Mouse (Mus musculus): ENCODE results near the gene Pilrb2. TPM values are rescaled to one million over a fixed set of nuclear protein-coding genes. Genes with fewer than 3 reads are reported as not detected.
"Not testable (repeated sequence)": the region's sequence is repeated elsewhere in the genome, so short reads cannot be mapped to it uniquely, and the experiment has no call there.

Pilrb2 gene
- 28.8 and 47.8 TPM in 2 replicates for polyA plus RNA-seq (2012; rRNA removed)

DNA sequence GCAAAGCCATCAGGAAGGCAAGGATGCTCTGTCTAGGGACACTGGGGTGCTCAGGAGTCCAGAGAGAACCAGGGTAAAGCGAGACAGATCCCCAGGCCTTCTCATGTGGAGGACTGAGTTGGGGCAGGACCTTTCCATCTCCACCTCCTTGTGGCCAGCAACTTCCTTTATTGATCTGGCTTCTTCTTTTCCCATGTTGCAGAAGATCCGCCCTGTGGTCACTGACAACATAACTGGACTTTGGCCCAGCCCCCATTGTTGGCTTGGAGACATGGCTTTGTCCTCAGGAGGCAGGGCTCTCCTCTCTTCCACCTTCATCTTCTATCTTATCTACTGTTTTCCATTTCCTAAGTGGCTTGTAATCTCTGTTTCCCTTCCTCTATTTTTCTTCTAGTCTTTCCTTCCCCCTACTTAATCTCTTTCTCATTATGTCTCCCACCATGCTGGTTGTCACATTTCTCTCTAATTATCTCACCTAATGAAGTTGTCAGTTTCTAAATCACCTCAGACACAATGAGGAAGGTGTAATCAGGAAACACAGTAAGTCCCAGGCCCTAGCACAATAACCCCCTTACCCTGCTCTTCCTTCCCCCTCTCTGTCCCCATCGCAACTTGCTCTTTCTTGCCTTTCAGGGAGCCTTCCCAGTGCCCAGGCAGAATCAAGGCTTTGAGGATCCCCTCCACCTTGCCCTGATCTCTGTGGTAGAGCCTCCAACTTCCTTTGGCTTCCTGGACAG lies at the start of gene Pilrb2:
Gene Pilrb2, minus strand, starts transcription at position 172 of the 737 bp plus-strand sequence.
- Histone ChIP-seq H3K27ac (ENCODE audit: insufficient read depth, low read length) (peak within 1 kb of the TSS; percentile 1), H3K4me3 (ENCODE audit: extremely low read depth, insufficient read depth, insufficient read length) (0 out of 2 replicates have a peak within 1 kb of the TSS, but pooled peaks have one; percentile 10)
- not testable (repeated sequence) for DNase-seq (ENCODE audit: low read depth in 1 of 2, low spot score in 2 of 2); H3K27me3 ChIP-seq (ENCODE audit: control insufficient read depth, insufficient read depth, low read length); H3K4me1 ChIP-seq (ENCODE audit: control insufficient read depth, insufficient read depth, insufficient read length); H3K36me3 ChIP-seq (ENCODE audit: control insufficient read depth, insufficient read depth, low read length)
- WGBS: 66% methylated on average over 3 of the region's 3 CpGs

DNA sequence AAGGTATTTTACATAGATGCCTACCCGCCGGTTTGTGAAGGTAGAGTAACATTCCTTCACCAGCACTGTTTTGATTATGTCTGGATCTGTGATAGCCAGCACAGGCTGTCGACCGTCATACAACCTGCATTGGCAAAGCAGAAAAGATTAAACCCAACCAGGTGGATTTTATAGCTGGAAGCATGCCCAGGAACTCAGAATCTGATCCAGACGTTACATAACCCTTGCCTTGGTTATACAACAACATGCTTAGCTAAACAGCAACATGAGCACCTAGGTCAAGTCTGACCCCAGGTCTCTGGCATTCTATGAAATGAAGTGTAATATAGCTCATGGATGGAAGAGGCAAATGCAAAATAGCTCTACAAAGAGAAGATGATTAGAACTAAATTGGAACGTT lies 43.9 kb upstream of the Pilrb2 start:
- WGBS: 74% methylated on average over 6 of the region's 6 CpGs
- no peak for DNase-seq (ENCODE audit: low read depth in 1 of 2, low spot score in 2 of 2)
- no peaks in the 10 kb centered on the region for H3K27me3 ChIP-seq (ENCODE audit: control insufficient read depth, insufficient read depth, low read length)
- H3K27ac ChIP-seq (ENCODE audit: insufficient read depth, low read length): no peak overlapping the region
- no peaks in the 10 kb centered on the region for H3K36me3 ChIP-seq (ENCODE audit: control insufficient read depth, insufficient read depth, low read length)
- TF ChIP-seq CTCF (IDR thresholded peaks at IDR 0.05; ENCODE audit: extremely low read depth, insufficient read depth, insufficient read length, insufficient replicate concordance) (no peak), POLR2A (IDR thresholded peaks at IDR 0.05; ENCODE audit: low read depth, low read length) (no peak)
- no peak overlapping the region for H3K4me3 ChIP-seq (ENCODE audit: extremely low read depth, insufficient read depth, insufficient read length)
- H3K4me1 ChIP-seq (ENCODE audit: control insufficient read depth, insufficient read depth, insufficient read length): no peaks in the 10 kb centered on the region

GRCm38 (mm10) chr5:137914508-137914907 lies 42.9 kb upstream of the Pilrb2 start:
- Histone ChIP-seq H3K27ac (ENCODE audit: insufficient read depth, low read length) (no peak overlapping the region), H3K27me3 (ENCODE audit: control insufficient read depth, insufficient read depth, low read length) (no peaks in the 10 kb centered on the region), H3K4me3 (ENCODE audit: extremely low read depth, insufficient read depth, insufficient read length) (no peak overlapping the region), H3K36me3 (ENCODE audit: control insufficient read depth, insufficient read depth, low read length) (no peaks in the 10 kb centered on the region), H3K4me1 (ENCODE audit: control insufficient read depth, insufficient read depth, insufficient read length) (no peaks in the 10 kb centered on the region)
- no peak for TF ChIP-seq POLR2A (IDR thresholded peaks at IDR 0.05; ENCODE audit: low read depth, low read length)
- no peak for TF ChIP-seq CTCF (IDR thresholded peaks at IDR 0.05; ENCODE audit: extremely low read depth, insufficient read depth, insufficient read length, insufficient replicate concordance)
- DNase-seq (ENCODE audit: low read depth in 1 of 2, low spot score in 2 of 2): no peak

DNA sequence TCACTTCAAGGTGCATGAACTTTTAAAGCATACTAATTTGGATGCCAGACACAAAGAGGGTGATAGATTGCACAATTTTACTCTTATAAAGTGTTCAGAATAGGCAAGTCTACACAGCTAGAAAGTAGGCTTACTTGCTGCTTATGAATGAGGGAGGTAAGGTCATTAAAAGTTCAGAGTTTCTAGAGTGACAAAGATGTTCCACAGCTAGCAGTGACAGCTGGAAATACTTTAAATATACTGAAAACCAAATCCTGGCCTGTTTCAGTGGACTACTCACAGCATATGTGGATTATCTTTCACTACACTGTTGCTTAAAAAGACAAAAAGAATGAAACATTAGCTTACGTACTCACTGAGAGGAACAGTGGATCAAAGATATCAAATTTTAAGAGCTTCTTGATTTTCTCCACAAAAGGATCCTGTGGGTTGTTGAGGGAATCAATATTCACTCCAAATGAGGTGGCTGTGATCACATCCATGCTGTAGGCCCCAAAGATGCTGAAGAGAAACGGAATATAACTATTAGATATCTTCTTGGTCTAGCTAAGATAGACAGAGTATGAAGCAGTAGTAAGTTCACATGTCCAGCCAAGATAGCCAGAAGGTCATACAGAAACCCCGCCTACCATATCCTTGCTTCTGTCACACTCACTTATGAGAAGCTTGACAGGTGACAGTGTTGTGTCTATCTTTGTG lies 38.1 kb upstream of the Pilrb2 start:
- Histone ChIP-seq H3K27me3 (ENCODE audit: control insufficient read depth, insufficient read depth, low read length) (no peaks in the 10 kb centered on the region), H3K36me3 (ENCODE audit: control insufficient read depth, insufficient read depth, low read length) (no peaks in the 10 kb centered on the region), H3K4me3 (ENCODE audit: extremely low read depth, insufficient read depth, insufficient read length) (no peak overlapping the region), H3K27ac (ENCODE audit: insufficient read depth, low read length) (no peak overlapping the region), H3K4me1 (ENCODE audit: control insufficient read depth, insufficient read depth, insufficient read length) (no peaks in the 10 kb centered on the region)
- 87% methylated on average over 3 of the region's 3 CpGs for WGBS
- TF ChIP-seq POLR2A (IDR thresholded peaks at IDR 0.05; ENCODE audit: low read depth, low read length) (no peak), CTCF (IDR thresholded peaks at IDR 0.05; ENCODE audit: extremely low read depth, insufficient read depth, insufficient read length, insufficient replicate concordance) (no peak)
- DNase-seq (ENCODE audit: low read depth in 1 of 2, low spot score in 2 of 2): no peak

DNA sequence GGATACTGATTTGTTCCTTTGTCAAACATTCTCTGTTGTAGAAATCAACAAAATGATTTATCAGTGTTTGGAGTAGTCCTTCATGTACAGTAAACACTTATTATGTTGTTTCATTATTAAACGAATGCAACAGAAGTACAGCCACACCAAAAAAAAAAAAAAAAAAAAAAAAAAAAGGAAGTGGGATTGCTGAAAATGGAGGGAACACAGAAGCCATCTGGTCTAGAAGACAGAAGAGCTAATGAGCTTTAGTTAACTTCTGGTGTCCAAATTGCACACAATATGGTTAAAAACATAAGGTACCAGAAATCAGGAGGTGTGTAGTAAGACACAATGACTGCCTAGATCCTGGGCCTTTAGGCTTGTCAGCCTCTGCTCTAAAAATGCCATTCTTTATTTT lies 26.2 kb upstream of the Pilrb2 start:
- Histone ChIP-seq H3K27ac (ENCODE audit: insufficient read depth, low read length) (no peak overlapping the region), H3K27me3 (ENCODE audit: control insufficient read depth, insufficient read depth, low read length) (no peaks in the 10 kb centered on the region), H3K36me3 (ENCODE audit: control insufficient read depth, insufficient read depth, low read length) (no peaks in the 10 kb centered on the region), H3K4me1 (ENCODE audit: control insufficient read depth, insufficient read depth, insufficient read length) (no peaks in the 10 kb centered on the region), H3K4me3 (ENCODE audit: extremely low read depth, insufficient read depth, insufficient read length) (no peak overlapping the region)
- no peak for DNase-seq (ENCODE audit: low read depth in 1 of 2, low spot score in 2 of 2)
- TF ChIP-seq CTCF (IDR thresholded peaks at IDR 0.05; ENCODE audit: extremely low read depth, insufficient read depth, insufficient read length, insufficient replicate concordance) (no peak), POLR2A (IDR thresholded peaks at IDR 0.05; ENCODE audit: low read depth, low read length) (no peak)
- 30% methylated on average over 1 of the region's 1 CpGs for WGBS

DNA sequence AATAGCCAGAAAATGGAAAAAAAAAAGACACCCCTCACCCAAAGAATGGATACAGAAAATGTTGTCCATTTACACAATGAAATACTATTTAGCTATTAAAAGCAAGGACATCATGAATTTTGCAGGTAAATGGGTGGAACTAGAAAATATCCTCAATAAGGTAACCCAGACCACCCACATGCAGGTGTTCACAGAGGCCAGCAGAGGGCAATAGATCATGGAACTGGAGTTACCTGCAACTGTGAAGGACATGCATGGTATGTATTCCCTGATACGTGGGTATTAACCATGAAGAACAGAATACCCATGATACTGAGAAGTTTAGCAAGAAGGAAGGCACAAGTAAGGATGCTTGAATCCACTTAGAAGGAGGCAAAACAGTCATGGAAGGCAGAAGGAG lies 21.3 kb upstream of the Pilrb2 start:
- TF ChIP-seq CTCF (IDR thresholded peaks at IDR 0.05; ENCODE audit: extremely low read depth, insufficient read depth, insufficient read length, insufficient replicate concordance): no peak
- no peak for TF ChIP-seq POLR2A (IDR thresholded peaks at IDR 0.05; ENCODE audit: low read depth, low read length)
- no peaks in the 10 kb centered on the region for H3K27me3 ChIP-seq (ENCODE audit: control insufficient read depth, insufficient read depth, low read length)
- 43% methylated on average over 1 of the region's 1 CpGs for WGBS
- no peaks in the 10 kb centered on the region for H3K36me3 ChIP-seq (ENCODE audit: control insufficient read depth, insufficient read depth, low read length)
- H3K4me1 ChIP-seq (ENCODE audit: control insufficient read depth, insufficient read depth, insufficient read length): no peaks in the 10 kb centered on the region
- H3K27ac ChIP-seq (ENCODE audit: insufficient read depth, low read length): no peak overlapping the region
- DNase-seq (ENCODE audit: low read depth in 1 of 2, low spot score in 2 of 2): no peak
- no peak overlapping the region for H3K4me3 ChIP-seq (ENCODE audit: extremely low read depth, insufficient read depth, insufficient read length)

DNA sequence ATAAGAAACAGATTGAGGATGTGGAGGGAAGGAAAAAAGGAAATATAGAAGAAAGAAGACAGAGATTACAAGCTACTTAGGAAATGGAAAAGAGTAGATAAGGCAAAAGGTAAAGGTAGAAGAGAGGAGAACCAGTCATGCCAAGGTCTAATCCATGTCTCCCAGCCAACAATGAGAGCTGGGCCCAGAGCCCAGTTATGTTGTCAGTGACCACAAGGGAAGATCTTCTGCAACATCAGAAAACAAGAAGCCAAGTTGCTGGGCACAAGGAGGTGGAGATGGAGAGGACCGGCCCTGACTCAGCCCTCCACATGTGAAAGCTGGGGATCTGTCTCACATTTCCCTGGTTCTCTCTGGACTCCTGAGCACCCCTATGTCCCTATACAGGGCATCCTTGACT lies 16.1 kb upstream of the Pilrb2 start:
- Histone ChIP-seq H3K27me3 (ENCODE audit: control insufficient read depth, insufficient read depth, low read length) (no peaks in the 10 kb centered on the region), H3K36me3 (ENCODE audit: control insufficient read depth, insufficient read depth, low read length) (no peaks in the 10 kb centered on the region), H3K4me1 (ENCODE audit: control insufficient read depth, insufficient read depth, insufficient read length) (no peaks in the 10 kb centered on the region), H3K27ac (ENCODE audit: insufficient read depth, low read length) (no peak overlapping the region), H3K4me3 (ENCODE audit: extremely low read depth, insufficient read depth, insufficient read length) (no peak overlapping the region)
- TF ChIP-seq CTCF (IDR thresholded peaks at IDR 0.05; ENCODE audit: extremely low read depth, insufficient read depth, insufficient read length, insufficient replicate concordance): no peak
- 87% methylated on average over 1 of the region's 1 CpGs for WGBS
- DNase-seq (ENCODE audit: low read depth in 1 of 2, low spot score in 2 of 2): no peak

Measured in spleen, adult 2 months (tissue).